Mouse (Mus musculus): ENCODE results near the gene 6330409D20Rik. TPM values are rescaled to one million over a fixed set of nuclear protein-coding genes. Genes with fewer than 3 reads are reported as not detected.

The 6330409D20Rik gene
- 2.8 and 3.5 TPM in 2 replicates for polyA plus RNA-seq (2016; fragmentation: Nextera tagmentation; extraction: Ambion mirVana)

- Histone ChIP-seq H3K9me3 (no peaks in the 10 kb centered on the region), H3K4me2 (replicated peaks) (peak within 1 kb of the TSS; percentile 99), H3K27me3 (0 out of 2 replicates have a peak, but pooled peaks cover 9% of the 10 kb centered on the region), H3K27ac (replicated peaks) (peak within 1 kb of the TSS; percentile 87), H3K4me3 (peak within 1 kb of the TSS; percentile 87), H3K4me1 (peaks cover 32% of the 10 kb centered on the region), H3K36me3 (peaks cover 10% of the 10 kb centered on the region), H3K9ac (replicated peaks) (peak within 1 kb of the TSS; percentile 86)
- 5% methylated on average over 11 of the region's 11 CpGs for WGBS
- no peak for ATAC-seq (ENCODE audit: low FRiP score, low read depth)
Observed at GRCm38 (mm10) chr2:32740916-32741272, at the start of gene 6330409D20Rik. Gene 6330409D20Rik, minus strand, starts transcription at chr2:32741016.

DNA sequence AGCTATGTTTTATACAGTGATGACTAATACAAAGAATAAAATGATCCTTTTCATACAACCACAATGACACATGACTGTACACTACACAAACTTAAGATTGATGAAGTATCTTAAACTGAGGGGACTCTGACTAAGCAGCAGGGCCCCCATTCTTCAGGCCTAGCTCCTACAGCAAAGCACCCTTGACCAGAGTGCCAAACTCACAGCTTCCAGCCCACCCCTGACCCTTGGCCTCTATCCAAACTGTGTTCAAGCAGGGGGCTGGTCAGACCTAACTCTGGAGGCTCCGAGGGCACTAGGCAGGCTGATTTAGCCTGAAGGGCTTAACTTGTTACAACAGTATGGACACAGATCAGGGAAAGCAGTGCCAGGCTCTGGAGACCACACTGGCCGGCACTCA, 47.8 kb upstream of the 6330409D20Rik start:
- 0 out of 2 replicates have a peak, but pooled peaks cover 3% of the 10 kb centered on the region for H3K4me1 ChIP-seq
- H3K9ac ChIP-seq (replicated peaks), result no peak overlapping the region
- H3K4me3 ChIP-seq, result no peak overlapping the region
- WGBS, result 69% methylated on average over 2 of the region's 2 CpGs
- H3K27ac ChIP-seq (replicated peaks), result no peak overlapping the region
- ATAC-seq (ENCODE audit: low FRiP score, low read depth), result no peak
- H3K4me2 ChIP-seq (replicated peaks), result no peak overlapping the region
- no peaks in the 10 kb centered on the region for H3K9me3 ChIP-seq
- H3K27me3 ChIP-seq, result no peaks in the 10 kb centered on the region
- peaks cover 21% of the 10 kb centered on the region; the same call in 1 of the 2 replicates for H3K36me3 ChIP-seq

GRCm38 (mm10) chr2:32787176-32787575, 46.4 kb upstream of the 6330409D20Rik start:
- H3K4me2 ChIP-seq (replicated peaks), result no peak overlapping the region
- no peak overlapping the region for H3K27ac ChIP-seq (replicated peaks)
- ATAC-seq (ENCODE audit: low FRiP score, low read depth), result no peak
- H3K4me3 ChIP-seq, result no peak overlapping the region
- 66% methylated on average over 6 of the region's 6 CpGs for WGBS
- H3K9me3 ChIP-seq, result no peaks in the 10 kb centered on the region
- H3K27me3 ChIP-seq, result no peaks in the 10 kb centered on the region
- H3K36me3 ChIP-seq, result peaks cover 12% of the 10 kb centered on the region; the same call in 1 of the 2 replicates
- 0 out of 2 replicates have a peak, but pooled peaks cover 3% of the 10 kb centered on the region for H3K4me1 ChIP-seq
- no peak overlapping the region for H3K9ac ChIP-seq (replicated peaks)

DNA sequence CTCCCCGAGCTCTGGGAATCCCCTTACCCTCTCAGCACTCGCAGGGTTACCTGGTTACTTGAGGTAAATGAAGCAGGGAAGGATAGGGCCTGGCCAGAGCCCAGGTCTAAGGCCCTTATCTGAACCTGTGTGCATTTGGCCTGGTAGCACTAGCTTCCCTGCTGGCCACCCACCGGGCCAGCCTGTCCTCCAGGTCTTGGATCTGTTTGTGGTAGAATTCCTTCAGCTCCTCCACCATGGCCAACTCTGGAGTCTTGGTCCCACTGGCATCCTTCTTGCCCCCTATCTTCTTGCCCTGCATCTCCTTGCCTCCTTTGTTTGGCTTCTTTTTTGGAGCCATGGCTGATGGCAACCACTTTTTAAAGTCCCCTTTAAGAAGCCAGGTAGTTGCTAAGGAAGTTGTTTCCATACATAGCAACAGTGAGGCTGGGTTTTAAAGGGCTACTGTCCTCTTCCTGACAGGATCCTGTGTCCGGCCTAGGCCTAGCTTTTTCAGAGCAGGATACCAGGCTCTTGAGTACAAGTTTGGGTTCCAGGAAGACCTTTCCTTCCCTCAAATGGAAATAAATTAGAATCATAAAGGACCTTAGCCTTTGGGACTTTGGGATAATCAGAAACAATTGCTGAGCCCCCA, 43.3 kb upstream of the 6330409D20Rik start, which contains the start of gene Cfap157:
Gene Cfap157, minus strand, starts transcription at position 381 of the 634 bp plus-strand sequence.
- Histone ChIP-seq H3K4me3 (no peak within 1 kb of the TSS), H3K36me3 (no peaks in the 10 kb centered on the region), H3K4me1 (0 out of 2 replicates have a peak, but pooled peaks cover 6% of the 10 kb centered on the region), H3K9ac (replicated peaks) (no peak within 1 kb of the TSS), H3K9me3 (no peaks in the 10 kb centered on the region), H3K4me2 (replicated peaks) (no peak within 1 kb of the TSS), H3K27ac (replicated peaks) (no peak within 1 kb of the TSS), H3K27me3 (no peaks in the 10 kb centered on the region)
- 67% methylated on average over 4 of the region's 4 CpGs for WGBS
- ATAC-seq (ENCODE audit: low FRiP score, low read depth), result no peak

- Histone ChIP-seq H3K27ac (replicated peaks) (no peak overlapping the region), H3K4me2 (replicated peaks) (no peak overlapping the region), H3K27me3 (0 out of 2 replicates have a peak, but pooled peaks cover 10% of the 10 kb centered on the region), H3K36me3 (no peaks in the 10 kb centered on the region), H3K9ac (replicated peaks) (no peak overlapping the region), H3K4me3 (no peak overlapping the region), H3K9me3 (no peaks in the 10 kb centered on the region), H3K4me1 (0 out of 2 replicates have a peak, but pooled peaks cover 7% of the 10 kb centered on the region)
- no peak for ATAC-seq (ENCODE audit: low FRiP score, low read depth)
- 79% methylated on average over 6 of the region's 6 CpGs for WGBS
Observed at GRCm38 (mm10) chr2:32781710-32782109, 40.9 kb upstream of the 6330409D20Rik start.

- ATAC-seq (ENCODE audit: low FRiP score, low read depth), result no peak
- 87% methylated on average over 6 of the region's 6 CpGs for WGBS
- peaks cover 17% of the 10 kb centered on the region; the same call in 1 of the 2 replicates for H3K27me3 ChIP-seq
- H3K4me2 ChIP-seq (replicated peaks), result no peak overlapping the region
- H3K9ac ChIP-seq (replicated peaks), result no peak overlapping the region
- peaks cover 22% of the 10 kb centered on the region for H3K4me1 ChIP-seq
- H3K9me3 ChIP-seq, result no peaks in the 10 kb centered on the region
- no peaks in the 10 kb centered on the region for H3K36me3 ChIP-seq
- no peak overlapping the region for H3K27ac ChIP-seq (replicated peaks)
- no peak overlapping the region for H3K4me3 ChIP-seq
Observed at GRCm38 (mm10) chr2:32779714-32780113, 38.9 kb upstream of the 6330409D20Rik start.

DNA sequence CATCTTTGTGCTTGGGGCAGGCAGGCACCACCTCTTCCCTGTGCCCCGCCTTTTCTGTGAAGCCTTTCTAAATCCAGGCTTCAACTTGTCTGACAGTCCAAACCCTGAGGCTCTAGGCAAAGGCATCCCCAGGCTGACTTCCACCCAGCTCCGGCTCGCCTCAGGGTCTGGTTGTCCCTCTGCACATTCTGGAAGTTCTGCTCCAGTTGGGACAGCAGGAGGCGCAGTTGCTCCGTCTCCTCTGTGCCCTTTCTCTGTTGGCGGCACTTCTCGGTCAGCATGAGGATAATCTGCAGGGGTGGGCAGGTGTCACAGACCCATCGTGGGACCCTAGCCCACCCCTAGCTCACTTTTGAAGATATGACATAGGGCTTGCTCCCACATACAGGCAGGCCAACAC, 38.3 kb upstream of the 6330409D20Rik start:
- H3K9me3 ChIP-seq, result no peaks in the 10 kb centered on the region
- H3K9ac ChIP-seq (replicated peaks), result no peak overlapping the region
- H3K27ac ChIP-seq (replicated peaks), result no peak overlapping the region
- WGBS, result 14% methylated on average over 8 of the region's 8 CpGs
- no peak overlapping the region for H3K4me3 ChIP-seq
- H3K4me1 ChIP-seq, result peaks cover 21% of the 10 kb centered on the region
- no peak overlapping the region for H3K4me2 ChIP-seq (replicated peaks)
- H3K27me3 ChIP-seq, result peaks cover 21% of the 10 kb centered on the region; the same call in 1 of the 2 replicates
- no peak for ATAC-seq (ENCODE audit: low FRiP score, low read depth)
- no peaks in the 10 kb centered on the region for H3K36me3 ChIP-seq

GRCm38 (mm10) chr2:32778081-32778480, 37.3 kb upstream of the 6330409D20Rik start:
- WGBS, result 93% methylated on average over 6 of the region's 6 CpGs
- H3K4me2 ChIP-seq (replicated peaks), result no peak overlapping the region
- H3K9ac ChIP-seq (replicated peaks), result no peak overlapping the region
- H3K9me3 ChIP-seq, result no peaks in the 10 kb centered on the region
- H3K36me3 ChIP-seq, result no peaks in the 10 kb centered on the region
- peaks cover 21% of the 10 kb centered on the region; the same call in 1 of the 2 replicates for H3K27me3 ChIP-seq
- ATAC-seq (ENCODE audit: low FRiP score, low read depth), result no peak
- no peak overlapping the region for H3K27ac ChIP-seq (replicated peaks)
- H3K4me3 ChIP-seq, result no peak overlapping the region
- peaks cover 18% of the 10 kb centered on the region for H3K4me1 ChIP-seq

GRCm38 (mm10) chr2:32776192-32776591, 35.4 kb upstream of the 6330409D20Rik start:
- Histone ChIP-seq H3K4me3 (peak overlapping the region; percentile 70), H3K36me3 (no peaks in the 10 kb centered on the region), H3K4me1 (peaks cover 18% of the 10 kb centered on the region), H3K9ac (replicated peaks) (peak overlapping the region; percentile 52; the same call in 1 of the 2 replicates), H3K27me3 (peaks cover 28% of the 10 kb centered on the region; the same call in 1 of the 2 replicates), H3K27ac (replicated peaks) (no peak overlapping the region), H3K4me2 (replicated peaks) (peak overlapping the region; percentile 65), H3K9me3 (no peaks in the 10 kb centered on the region)
- 17% methylated on average over 22 of the region's 22 CpGs for WGBS
- ATAC-seq (ENCODE audit: low FRiP score, low read depth), result no peak

GRCm38 (mm10) chr2:32775359-32776074, 34.7 kb upstream of the 6330409D20Rik start, which contains the start of the genes Ttc16 and Ptrh1:
Gene Ttc16, minus strand, starts transcription at chr2:32775633.
Gene Ptrh1, plus strand, starts transcription at chr2:32775786.
- WGBS, result 1% methylated on average over 46 of the region's 46 CpGs
- peak within 1 kb of the TSS; percentile 65 for H3K4me2 ChIP-seq (replicated peaks)
- H3K4me3 ChIP-seq, result peak within 1 kb of the TSS; percentile 70
- H3K9ac ChIP-seq (replicated peaks), result peak within 1 kb of the TSS; percentile 52
- H3K36me3 ChIP-seq, result no peaks in the 10 kb centered on the region
- ATAC-seq (ENCODE audit: low FRiP score, low read depth), result peak; percentile 98
- peaks cover 32% of the 10 kb centered on the region; the same call in 1 of the 2 replicates for H3K27me3 ChIP-seq
- H3K9me3 ChIP-seq, result no peaks in the 10 kb centered on the region
- H3K4me1 ChIP-seq, result peaks cover 18% of the 10 kb centered on the region
- 0 out of 2 replicates have a peak within 1 kb of the TSS, but pooled peaks have one; percentile 30 for H3K27ac ChIP-seq (replicated peaks)

DNA sequence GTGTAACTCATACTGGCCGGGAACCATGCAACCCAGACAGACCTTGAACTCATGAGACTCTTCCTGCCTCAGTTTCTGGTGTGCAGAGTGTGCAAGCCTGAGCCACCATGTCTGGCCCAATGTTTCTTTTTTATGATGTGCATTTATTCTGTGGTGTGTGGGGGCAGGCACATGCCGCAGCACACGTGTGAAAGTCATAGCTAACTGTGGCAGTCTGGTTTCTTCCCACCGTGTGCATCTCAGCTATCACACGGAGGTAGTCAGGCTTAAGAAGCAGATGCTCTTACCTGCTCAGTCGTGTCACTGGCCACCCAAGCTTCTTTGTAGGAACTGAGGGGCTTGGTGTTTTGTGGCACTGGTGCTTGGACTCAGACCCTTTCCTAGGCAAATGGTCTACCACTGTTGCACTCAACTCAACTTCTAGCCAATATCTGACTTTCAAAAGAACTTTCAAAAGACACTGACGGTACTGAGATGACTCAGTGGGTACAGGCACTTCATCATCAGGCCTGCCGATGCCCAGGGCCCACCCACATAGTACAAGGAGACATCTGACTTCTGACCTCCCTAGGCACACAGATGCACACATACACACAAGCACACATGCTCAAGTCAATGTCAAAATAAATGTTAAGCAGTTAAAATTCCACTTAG, 31.9 kb upstream of the 6330409D20Rik start:
- Histone ChIP-seq H3K36me3 (no peaks in the 10 kb centered on the region), H3K4me1 (peaks cover 22% of the 10 kb centered on the region), H3K9me3 (no peaks in the 10 kb centered on the region), H3K4me3 (no peak overlapping the region), H3K9ac (replicated peaks) (no peak overlapping the region), H3K27me3 (peaks cover 29% of the 10 kb centered on the region; the same call in 1 of the 2 replicates), H3K4me2 (replicated peaks) (no peak overlapping the region), H3K27ac (replicated peaks) (no peak overlapping the region)
- ATAC-seq (ENCODE audit: low FRiP score, low read depth), result no peak
- 88% methylated on average over 8 of the region's 8 CpGs for WGBS
